Mouse (Mus musculus): Measurements from ENCODE around the gene Sfswap. TPM values are rescaled to one million over a fixed set of nuclear protein-coding genes. Genes with fewer than 3 reads are reported as not detected.
"Not testable (repeated sequence)": the region's sequence is repeated elsewhere in the genome, so short reads cannot be mapped to it uniquely, and the experiment has no call there.

Gene Sfswap
- total RNA-seq, 1 experiment from 2014 or later: 70.6 TPM

DNA sequence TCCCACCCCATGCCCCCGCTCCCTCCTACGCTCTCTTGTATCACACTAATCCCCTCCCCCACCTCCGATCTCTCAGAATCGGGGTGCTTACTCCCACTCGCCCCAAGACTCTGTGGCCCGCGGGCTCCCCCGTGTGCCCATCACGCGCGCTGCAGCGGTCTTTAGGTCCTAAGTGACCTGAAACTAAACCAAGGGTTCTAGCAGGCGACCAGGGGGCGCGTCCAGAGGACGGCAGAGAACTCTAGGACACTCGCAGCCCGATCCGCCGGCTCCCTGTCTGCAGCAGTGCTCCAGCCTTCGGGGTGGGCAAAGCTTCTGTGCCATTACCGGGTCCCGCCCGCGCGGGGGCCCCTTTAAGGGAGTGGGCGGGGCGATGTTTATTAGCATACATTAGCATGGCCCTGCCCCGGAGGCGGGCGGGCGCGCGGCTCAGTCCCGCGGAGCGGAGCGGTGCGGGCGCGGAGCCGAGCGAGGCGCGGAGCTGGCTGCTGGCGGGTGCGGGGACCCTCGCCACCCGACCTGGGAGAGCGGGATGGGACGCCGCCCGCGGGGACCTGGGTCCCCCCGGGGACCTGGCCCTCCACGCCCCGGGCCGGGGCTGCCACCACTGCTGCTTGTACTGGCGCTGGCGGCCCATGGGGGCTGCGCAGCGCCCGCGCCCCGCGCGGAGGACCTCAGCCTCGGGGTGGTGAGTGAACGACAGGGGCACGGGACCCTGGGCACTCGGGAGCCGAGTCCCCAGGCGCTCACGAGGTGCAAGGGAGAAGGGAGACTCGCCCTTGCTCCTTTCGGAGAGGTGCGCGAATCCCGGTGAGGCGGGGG is 83.0 kb downstream of the Sfswap start, which contains the start of gene Mmp17:
Mmp17 (plus strand) TSS at position 409 of the 822 bp plus-strand sequence.
- peak; percentile 78 for ATAC-seq (replicated peaks; ENCODE audit: low read depth, poor library complexity, severe bottlenecking)

DNA sequence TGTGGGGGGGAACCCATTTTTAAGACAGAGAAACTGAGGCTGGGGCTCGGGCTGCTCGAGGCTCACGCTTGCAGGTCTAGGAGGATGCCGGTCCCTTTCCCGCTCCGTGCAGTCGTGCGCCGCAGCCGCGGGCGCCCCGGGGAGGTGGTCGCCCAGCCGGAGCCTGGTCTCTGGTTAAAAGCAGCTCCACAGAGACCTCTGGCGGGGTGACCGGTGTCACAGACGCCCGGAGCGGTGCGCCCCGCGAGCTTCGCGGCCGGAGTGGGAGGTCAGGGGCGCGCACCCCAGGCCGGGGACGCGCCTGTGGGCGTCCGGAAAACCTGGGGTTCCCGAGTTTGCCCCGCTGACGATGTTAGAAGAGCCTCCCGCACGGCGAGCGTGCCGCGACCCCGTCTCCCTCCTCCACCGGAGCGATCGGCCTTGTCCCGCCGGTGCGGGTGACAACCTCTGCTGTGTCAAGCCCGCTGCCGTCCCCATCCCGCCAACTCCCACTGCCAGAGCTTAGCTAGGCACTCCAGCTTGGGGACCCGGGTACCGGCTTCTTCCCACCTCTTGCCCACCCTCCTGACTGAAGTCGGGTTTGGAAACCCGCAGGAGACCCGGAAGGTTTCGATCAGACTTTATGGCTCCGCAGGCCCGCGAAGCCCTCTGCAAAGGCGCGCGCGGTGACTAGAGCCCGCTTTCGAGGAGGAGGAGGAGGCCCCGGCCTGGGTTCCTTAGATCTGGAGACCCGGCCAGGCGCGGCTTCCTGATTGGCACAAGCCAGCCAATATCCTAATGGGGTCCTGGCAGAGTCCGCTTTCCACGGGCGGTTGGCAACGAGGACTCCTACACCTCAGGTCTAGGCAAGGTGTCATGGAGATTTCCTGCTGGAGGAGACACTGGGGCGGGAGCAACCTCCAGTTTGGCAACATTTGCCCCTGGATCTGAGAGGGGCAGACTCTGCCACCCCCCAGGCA is 83.8 kb downstream of the Sfswap start:
- no peak for ATAC-seq (replicated peaks; ENCODE audit: low read depth, poor library complexity, severe bottlenecking)

DNA sequence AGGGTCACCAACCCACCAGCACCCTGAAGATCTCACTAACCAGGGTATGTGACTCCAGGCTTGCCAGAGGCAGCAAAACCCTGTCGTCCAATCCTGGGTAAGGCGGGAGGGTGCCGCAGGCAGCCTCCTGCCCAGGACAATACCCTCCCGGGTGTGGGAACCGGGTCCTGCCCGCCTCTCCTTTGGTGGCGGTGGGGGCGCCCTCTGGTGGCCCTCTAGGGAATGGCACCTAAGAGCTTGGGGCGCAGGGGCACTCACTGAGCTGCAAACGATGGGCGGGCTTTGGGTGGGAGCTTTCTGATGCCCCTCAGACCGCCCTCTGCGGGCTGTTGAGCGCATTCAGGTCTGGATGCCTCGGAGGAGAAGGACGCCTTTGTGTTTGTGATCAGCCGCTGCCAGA is 85.0 kb downstream of the Sfswap start:
- ATAC-seq (replicated peaks; ENCODE audit: low read depth, poor library complexity, severe bottlenecking): peak; percentile 68

DNA sequence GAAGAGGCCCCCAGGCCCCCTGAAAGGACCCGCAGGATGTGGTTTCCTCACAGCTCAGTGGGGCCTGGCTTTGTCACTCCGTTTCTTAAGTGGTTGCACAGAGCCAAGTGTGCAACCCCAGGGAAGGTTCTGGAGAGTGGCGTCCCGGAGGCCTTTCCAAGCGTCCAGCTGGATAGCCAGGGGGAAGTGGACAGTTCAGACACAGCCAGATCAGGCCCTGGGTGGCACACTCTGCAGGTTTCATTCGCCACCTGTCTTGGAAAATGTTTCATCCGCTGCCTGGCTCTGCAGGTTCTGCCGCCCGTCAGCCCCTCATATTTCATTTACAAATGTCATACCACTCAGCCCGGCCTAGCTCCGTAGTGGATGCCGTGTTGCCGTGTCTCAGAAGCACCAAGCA is 85.5 kb downstream of the Sfswap start:
- no peak for ATAC-seq (replicated peaks; ENCODE audit: low read depth, poor library complexity, severe bottlenecking)

DNA sequence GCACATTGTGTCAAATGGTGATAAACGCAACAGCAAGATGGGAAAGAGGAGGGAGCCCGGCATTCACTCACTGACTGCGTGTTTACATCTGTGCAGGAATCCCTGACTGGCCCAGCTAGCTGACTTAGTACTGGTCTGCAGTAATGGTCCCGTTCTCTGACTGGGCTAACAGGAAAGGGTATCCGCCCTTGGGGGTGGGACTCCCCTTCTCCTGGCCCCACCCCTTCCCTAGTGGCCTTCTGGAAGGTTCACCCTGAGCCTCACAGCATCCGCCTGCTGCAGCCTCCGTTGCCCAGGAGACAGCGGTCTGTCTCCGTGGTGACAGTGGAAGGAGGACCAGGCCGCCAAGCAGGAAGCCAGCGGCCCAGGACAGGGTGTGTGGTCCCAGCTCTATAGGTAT is 89.9 kb downstream of the Sfswap start:
- ATAC-seq (replicated peaks; ENCODE audit: low read depth, poor library complexity, severe bottlenecking): no peak

DNA sequence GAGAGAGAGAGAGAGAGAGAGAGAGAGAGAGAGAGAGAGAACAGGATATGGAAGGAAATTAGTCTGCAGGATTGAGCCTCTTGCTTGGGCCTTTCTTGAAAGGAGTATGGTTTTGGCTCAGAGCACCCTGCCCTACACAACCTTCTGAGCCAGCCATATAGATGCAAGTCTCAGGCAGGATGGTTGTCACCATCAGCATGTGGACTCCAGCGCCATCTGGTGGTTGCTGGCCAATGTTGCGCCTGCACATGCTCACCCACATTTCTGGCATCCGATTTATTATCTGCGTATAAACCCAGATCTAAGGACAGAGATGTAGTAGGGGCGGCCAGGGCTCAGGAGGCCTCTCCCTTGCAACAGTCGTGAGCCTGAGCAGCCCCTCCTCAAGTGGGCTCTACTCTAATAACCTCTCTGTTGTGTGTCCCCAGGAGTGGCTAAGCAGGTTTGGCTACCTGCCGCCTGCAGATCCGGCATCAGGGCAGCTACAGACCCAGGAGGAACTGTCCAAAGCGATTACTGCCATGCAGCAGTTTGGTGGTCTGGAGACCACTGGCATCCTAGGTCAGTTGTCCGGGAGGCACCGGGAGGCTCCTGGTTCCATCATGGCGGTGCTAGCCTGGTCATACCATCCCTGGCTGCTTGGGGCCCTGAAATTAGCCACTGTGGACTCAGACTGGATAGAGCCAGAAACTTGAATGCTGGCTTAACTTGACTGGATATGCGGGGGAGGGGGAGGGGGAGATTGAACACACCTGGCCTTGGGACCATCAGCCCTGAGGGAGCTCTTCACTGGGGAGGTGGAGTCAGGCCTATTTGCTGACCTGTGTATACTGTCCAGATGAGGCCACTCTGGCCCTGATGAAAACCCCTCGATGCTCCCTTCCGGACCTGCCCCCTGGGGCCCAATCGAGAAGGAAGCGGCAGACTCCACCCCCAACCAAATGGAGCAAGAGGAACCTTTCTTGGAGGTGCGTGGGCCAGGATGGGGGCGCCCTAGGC is 93.4 kb downstream of the Sfswap start:
- peak; percentile 93 for ATAC-seq (replicated peaks; ENCODE audit: low read depth, poor library complexity, severe bottlenecking)

DNA sequence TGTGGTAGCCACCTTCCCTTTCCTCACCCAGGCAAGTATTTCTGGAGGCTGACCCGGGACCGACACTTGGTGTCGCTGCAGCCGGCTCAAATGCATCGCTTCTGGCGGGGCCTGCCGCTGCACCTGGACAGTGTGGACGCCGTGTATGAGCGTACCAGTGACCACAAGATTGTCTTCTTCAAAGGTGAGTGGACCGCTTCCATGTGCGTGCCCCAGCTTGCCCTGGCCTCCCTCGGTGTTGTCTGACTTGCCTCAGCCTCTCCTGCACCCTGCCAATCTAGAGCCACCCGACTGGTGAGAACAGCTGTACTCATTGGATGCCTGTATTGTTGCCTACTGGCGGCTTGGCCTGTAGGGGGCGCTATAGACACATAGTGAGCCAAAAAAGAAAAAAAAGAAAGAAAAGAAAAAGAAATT is 101.1 kb downstream of the Sfswap start:
- ATAC-seq (replicated peaks; ENCODE audit: low read depth, poor library complexity, severe bottlenecking): 0 out of 2 replicates have a peak, but pooled peaks have one; percentile 32

DNA sequence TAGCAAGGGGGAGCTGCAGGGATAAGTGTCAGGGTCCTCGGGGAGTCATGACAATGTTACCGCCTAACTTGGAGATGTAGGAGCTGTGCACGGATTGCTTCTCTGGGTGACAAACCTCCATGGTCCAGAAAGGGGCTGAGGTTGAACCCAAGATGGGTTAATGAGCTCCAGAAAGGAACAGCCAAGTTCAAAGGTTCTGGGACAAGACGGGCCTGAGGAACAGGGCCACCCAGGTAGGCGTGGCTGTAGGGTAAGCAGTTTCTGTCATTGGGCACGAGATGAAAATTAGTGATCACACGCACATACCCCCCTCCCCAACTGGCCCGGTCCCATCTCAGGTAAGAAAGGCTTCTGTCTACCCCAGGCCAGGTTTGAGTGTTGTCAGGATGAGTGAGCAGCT is 106.5 kb downstream of the Sfswap start:
- no peak for ATAC-seq (replicated peaks; ENCODE audit: low read depth, poor library complexity, severe bottlenecking)

DNA sequence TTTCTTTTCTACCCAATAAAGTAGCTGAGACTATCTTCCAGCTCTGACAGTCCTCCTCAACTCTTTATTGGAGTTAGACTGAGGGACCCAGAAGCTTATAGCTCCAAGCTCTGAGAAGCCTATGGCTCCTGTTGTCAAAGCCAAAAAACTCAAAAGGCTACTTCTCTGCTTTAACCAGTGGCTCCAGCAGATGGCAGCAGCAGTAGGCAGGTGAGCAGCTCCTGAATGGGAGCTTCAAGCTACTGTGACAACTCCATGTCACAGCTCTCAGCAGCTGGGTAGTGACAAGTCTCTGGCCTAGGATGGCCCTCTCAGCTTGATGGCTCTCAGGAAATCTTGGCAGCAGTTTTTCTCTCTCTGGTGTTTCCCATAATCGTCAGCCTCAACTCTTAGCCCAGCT is 110.0 kb downstream of the Sfswap start:
- ATAC-seq (replicated peaks; ENCODE audit: low read depth, poor library complexity, severe bottlenecking): peak; percentile 92

DNA sequence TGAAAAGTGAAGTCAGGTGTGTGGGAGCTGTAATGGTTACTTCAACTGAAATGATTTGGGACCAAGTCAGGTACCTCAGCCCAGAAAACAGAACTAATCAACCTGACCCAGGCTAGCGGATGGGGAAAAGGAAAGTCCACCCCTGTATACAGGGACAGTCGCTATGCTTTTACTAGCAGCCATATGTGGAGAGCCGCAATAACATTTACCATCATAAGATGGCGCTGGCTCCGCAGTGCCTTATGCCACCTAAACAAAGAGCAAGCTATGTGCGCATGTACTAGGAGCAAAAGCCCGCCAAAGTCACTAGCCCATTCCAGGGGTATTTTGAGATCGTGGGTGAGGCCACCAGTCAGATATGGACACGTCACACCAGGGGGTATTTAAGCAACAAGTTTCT is 119.6 kb downstream of the Sfswap start:
- not testable (repeated sequence) for ATAC-seq (replicated peaks; ENCODE audit: low read depth, poor library complexity, severe bottlenecking)

Other genes with a start within 250 kb of the Sfswap start
- gene Mmp17, start 82.9 kb downstream of the Sfswap start, total RNA-seq (2017): 0.05 TPM in 1 of 2 replicates, not detected in the other
- 3.3 and 4.3 TPM in 2 replicates for gene Zfp11, start 168.9 kb downstream of the Sfswap start, total RNA-seq (2017)
- not detected in 2 replicates for gene Sept14, start 207.3 kb downstream of the Sfswap start, total RNA-seq (2017)
- 76.2 and 84.4 TPM in 2 replicates for gene Mrps17, start 214.3 kb downstream of the Sfswap start, total RNA-seq (2017)
- 23.6 and 31.8 TPM in 2 replicates for gene Nipsnap2, start 223.8 kb downstream of the Sfswap start, total RNA-seq (2017)

All from common myeloid progenitor, adult 5-6 weeks (primary cell).